Mouse (Mus musculus): ENCODE results near the gene Mgll. TPM values are rescaled to one million over a fixed set of nuclear protein-coding genes. Genes with fewer than 3 reads are reported as not detected.
A peak's percentile ranks its signal among the peaks of the same experiment; 100 is the strongest.

The Mgll gene
- total RNA-seq, 2 experiments from 2014 or later: 178 to 182 TPM

GRCm38 (mm10) chr6:88786732-88787445 is 62.7 kb downstream of the Mgll start:
- H3K4me3 ChIP-seq: no peak overlapping the region
- peak overlapping the region; percentile 86 for H3K27ac ChIP-seq
- no peak for DNase-seq (ENCODE audit: low spot score in 2 of 2)
- TF ChIP-seq CTCF (conservative IDR thresholded peaks at IDR 0.05): no peak

- Histone ChIP-seq H3K27ac (peak overlapping the region; percentile 86), H3K4me3 (no peak overlapping the region)
- TF ChIP-seq CTCF (conservative IDR thresholded peaks at IDR 0.05): no peak
- DNase-seq (ENCODE audit: low spot score in 2 of 2): no peak
Measured at GRCm38 (mm10) chr6:88787496-88787895, 63.3 kb downstream of the Mgll start.

DNA sequence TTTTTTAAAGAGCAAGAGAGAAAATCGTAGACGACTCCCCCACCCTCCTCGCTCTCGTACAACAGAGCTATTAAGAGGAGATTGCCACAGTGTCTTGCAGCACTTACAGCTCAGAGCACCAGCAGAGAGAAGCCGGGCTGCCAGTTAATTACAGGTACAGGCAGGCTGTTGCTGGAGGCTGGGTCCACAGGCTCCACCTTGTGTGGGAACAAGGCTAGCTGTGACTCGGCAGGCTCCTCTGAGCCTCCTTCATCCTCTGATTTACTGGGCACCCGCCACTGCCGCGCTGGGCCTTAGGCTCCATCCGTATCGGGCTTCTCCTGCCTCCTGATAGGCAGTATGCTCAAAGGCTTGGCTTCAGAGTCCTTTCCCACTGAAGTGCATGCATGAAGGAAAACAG is 64.0 kb downstream of the Mgll start:
- Histone ChIP-seq H3K27ac (peak overlapping the region; percentile 36; the same call in 1 of the 2 replicates), H3K4me3 (no peak overlapping the region)
- TF ChIP-seq CTCF (conservative IDR thresholded peaks at IDR 0.05): no peak
- no peak for DNase-seq (ENCODE audit: low spot score in 2 of 2)

GRCm38 (mm10) chr6:88791299-88791698 is 67.1 kb downstream of the Mgll start:
- H3K4me3 ChIP-seq: no peak overlapping the region
- no peak for TF ChIP-seq CTCF (conservative IDR thresholded peaks at IDR 0.05)
- H3K27ac ChIP-seq: peak overlapping the region; percentile 39; the same call in 1 of the 2 replicates
- no peak for DNase-seq (ENCODE audit: low spot score in 2 of 2)

DNA sequence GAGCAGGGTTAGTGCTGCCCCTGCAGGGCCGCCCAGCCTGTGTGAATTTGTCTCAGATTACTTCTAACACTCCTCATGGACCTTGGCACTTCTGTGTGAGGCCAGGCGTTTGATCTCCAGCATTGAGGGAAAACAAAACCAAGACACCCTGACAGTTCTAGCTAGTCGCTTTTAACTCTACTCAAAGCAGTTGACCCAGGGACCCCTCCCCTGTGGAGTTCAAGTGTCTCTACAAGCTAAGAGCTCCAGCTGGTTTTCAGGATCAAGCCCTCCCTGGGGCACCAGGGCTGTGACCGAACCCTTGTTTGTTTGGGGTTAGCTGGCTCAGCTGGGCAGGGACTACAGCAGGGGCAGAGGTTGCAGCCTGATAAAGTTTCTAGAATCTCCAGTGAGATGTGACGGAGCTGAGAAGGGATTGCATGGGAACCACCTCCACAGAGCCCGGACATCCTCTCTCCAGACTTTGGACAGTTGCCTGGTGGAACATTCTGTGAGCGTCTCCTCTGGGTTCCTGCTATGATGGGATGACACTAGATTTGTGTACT is 68.0 kb downstream of the Mgll start:
- no peak for DNase-seq (ENCODE audit: low spot score in 2 of 2)
- Histone ChIP-seq H3K27ac (peak overlapping the region; percentile 70), H3K4me3 (no peak overlapping the region)
- no peak for TF ChIP-seq CTCF (conservative IDR thresholded peaks at IDR 0.05)

- Histone ChIP-seq H3K27ac (peak overlapping the region; percentile 70), H3K4me3 (no peak overlapping the region)
- DNase-seq (ENCODE audit: low spot score in 2 of 2): no peak
- no peak for TF ChIP-seq CTCF (conservative IDR thresholded peaks at IDR 0.05)
Measured at GRCm38 (mm10) chr6:88793243-88793642, 69.0 kb downstream of the Mgll start.

- Histone ChIP-seq H3K4me3 (peak overlapping the region; percentile 9; the same call in 1 of the 2 replicates), H3K27ac (peak overlapping the region; percentile 70)
- TF ChIP-seq CTCF (conservative IDR thresholded peaks at IDR 0.05): no peak
- DNase-seq (ENCODE audit: low spot score in 2 of 2): no peak
Measured at GRCm38 (mm10) chr6:88793872-88794271, 69.7 kb downstream of the Mgll start.

GRCm38 (mm10) chr6:88794561-88794971 is 70.4 kb downstream of the Mgll start:
- DNase-seq (ENCODE audit: low spot score in 2 of 2): no peak
- TF ChIP-seq CTCF (conservative IDR thresholded peaks at IDR 0.05): no peak
- Histone ChIP-seq H3K4me3 (no peak overlapping the region; the same call in 1 of the 2 replicates), H3K27ac (peak overlapping the region; percentile 70)

GRCm38 (mm10) chr6:88800191-88800590 is 76.0 kb downstream of the Mgll start:
- no peak for DNase-seq (ENCODE audit: low spot score in 2 of 2)
- no peak for TF ChIP-seq CTCF (conservative IDR thresholded peaks at IDR 0.05)
- H3K4me3 ChIP-seq: no peak overlapping the region
- no peak overlapping the region; the same call in 1 of the 2 replicates for H3K27ac ChIP-seq

DNA sequence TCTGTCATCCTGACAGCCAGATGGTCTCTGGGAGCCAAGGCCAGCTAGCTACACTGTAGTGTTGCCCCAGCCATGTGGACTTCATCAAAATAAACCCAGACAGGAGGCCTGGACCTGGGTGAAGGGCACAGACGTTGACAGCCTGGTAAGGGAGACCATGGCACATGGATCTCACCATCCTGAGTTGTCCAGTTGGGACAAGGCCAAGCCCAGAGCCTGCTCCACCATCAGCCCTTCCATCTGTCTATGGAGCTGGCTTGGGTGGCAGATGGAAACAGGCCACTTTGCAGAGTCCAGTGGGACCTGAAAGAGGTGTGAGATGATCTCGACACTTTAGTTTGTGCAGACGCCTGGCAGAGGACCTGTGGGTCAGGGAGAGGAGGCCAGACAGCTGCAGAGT is 76.5 kb downstream of the Mgll start:
- H3K27ac ChIP-seq: peak overlapping the region; percentile 36; the same call in 1 of the 2 replicates
- no peak overlapping the region for H3K4me3 ChIP-seq
- no peak for DNase-seq (ENCODE audit: low spot score in 2 of 2)
- TF ChIP-seq CTCF (conservative IDR thresholded peaks at IDR 0.05): no peak

DNA sequence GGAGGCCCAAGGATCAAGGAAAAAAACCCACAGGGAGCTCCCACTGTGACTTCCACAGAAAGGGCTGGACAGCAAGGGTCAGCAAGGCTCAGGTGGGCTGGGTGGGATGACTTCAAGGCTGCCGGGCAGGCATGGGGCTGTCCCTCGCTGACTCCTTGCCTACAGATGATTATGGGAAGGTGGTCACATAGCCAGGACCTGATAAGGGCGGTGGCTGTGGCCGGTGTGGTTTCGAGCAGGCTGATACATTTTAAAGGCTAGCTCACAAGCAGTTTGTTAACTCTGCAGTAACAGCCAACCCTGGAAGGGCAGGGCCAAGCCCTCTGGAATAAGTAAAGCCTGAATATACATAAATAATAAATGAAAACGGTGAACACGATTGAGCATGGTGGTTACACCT is 78.8 kb downstream of the Mgll start:
- no peak overlapping the region for H3K4me3 ChIP-seq
- no peak for DNase-seq (ENCODE audit: low spot score in 2 of 2)
- TF ChIP-seq CTCF (conservative IDR thresholded peaks at IDR 0.05): no peak
- no peak overlapping the region for H3K27ac ChIP-seq

DNA sequence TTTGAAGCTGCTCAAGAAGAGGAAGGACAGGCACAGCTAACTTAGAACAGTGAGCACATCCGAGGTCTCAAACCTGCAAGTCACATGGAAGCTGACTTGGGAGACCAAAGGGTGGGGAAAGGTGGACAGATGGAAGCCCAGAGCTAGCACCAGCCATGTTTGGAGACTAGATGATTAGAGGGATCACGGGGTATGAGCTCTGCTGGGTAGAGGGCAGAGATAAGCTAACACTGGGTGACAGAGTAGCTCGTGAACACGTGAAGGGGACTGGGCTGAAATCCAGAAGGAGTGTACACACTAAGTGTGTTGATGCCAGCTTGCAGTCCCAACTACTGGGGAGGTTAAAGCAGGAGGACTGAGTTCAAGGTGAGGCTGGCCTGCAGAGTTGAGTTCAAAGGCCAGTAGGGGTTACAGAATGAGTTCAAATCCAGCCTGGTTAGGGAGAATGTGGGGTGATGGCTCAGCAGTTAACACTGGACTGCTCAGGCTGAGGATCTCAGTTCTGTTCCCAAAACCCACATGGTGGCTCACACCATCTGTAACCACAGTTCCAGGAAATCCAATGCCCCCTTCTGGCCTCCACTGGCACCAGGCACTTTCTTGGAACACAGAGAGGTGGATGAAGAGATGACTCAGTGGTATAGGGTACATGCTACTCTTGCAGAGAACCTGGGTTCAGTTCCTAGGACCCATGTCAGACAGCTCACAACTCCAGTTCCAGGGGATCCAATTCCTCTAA is 79.9 kb downstream of the Mgll start:
- DNase-seq (ENCODE audit: low spot score in 2 of 2): no peak
- Histone ChIP-seq H3K27ac (peak overlapping the region; percentile 9; the same call in 1 of the 2 replicates), H3K4me3 (no peak overlapping the region)
- TF ChIP-seq CTCF (conservative IDR thresholded peaks at IDR 0.05): peak; percentile 12; the same call in 1 of the 2 replicates

GRCm38 (mm10) chr6:88804966-88805577 is 80.9 kb downstream of the Mgll start:
- TF ChIP-seq CTCF (conservative IDR thresholded peaks at IDR 0.05): no peak
- Histone ChIP-seq H3K4me3 (no peak overlapping the region), H3K27ac (no peak overlapping the region; the same call in 1 of the 2 replicates)
- no peak for DNase-seq (ENCODE audit: low spot score in 2 of 2)
